Mouse (Mus musculus): Measurements from ENCODE around the gene Cntnap1. TPM values are rescaled to one million over a fixed set of nuclear protein-coding genes. Genes with fewer than 3 reads are reported as not detected.
"Not testable (repeated sequence)": the region's sequence is repeated elsewhere in the genome, so short reads cannot be mapped to it uniquely, and the experiment has no call there.

Cntnap1 gene
- polyA plus RNA-seq, 1 experiment from 2014 or later = 1.5 TPM

DNA sequence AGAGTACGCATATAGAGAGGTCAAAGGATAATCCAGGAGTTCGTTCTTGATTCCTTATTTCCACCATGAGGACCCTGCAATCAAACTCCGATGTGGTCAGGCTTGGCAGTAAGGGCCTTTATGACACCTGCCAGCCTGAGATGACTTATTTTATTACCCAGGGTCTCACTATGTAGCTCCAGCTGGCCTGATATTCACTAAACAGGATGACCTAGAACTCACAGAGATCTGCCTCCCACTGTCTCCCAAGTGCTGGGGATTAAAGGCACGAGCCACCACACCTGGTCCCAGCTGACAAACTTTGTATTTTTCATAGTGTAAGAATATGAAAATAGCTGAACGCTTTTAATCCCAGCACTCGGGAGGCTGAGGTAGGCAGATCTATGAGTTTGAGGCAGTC lies 15.2 kb upstream of the Cntnap1 start:
- no peak overlapping the region for H3K9ac ChIP-seq (replicated peaks)
- WGBS (ENCODE audit: insufficient replicate concordance) = 67% methylated on average over 6 of the region's 6 CpGs
- no peaks in the 10 kb centered on the region for H3K9me3 ChIP-seq (ENCODE audit: low read length)
- peaks cover 3% of the 10 kb centered on the region; the same call in 1 of the 2 replicates for H3K4me1 ChIP-seq (ENCODE audit: insufficient read depth)
- no peak for TF ChIP-seq EP300 (IDR thresholded peaks at IDR 0.05; ENCODE audit: low read depth)
- TF ChIP-seq CTCF (IDR thresholded peaks at IDR 0.05; ENCODE audit: low read depth) = no peak
- no peak overlapping the region for H3K4me3 ChIP-seq (ENCODE audit: low read depth, low read length)
- peaks cover 13% of the 10 kb centered on the region for H3K27me3 ChIP-seq (ENCODE audit: insufficient read depth, low read length)
- no peak for ATAC-seq
- no peak overlapping the region for H3K4me2 ChIP-seq (ENCODE audit: low read depth, low read length)
- no peak for DNase-seq
- no peaks in the 10 kb centered on the region for H3K36me3 ChIP-seq (replicated peaks; ENCODE audit: insufficient read depth, low read length)
- H3K27ac ChIP-seq (ENCODE audit: low read depth) = no peak overlapping the region

DNA sequence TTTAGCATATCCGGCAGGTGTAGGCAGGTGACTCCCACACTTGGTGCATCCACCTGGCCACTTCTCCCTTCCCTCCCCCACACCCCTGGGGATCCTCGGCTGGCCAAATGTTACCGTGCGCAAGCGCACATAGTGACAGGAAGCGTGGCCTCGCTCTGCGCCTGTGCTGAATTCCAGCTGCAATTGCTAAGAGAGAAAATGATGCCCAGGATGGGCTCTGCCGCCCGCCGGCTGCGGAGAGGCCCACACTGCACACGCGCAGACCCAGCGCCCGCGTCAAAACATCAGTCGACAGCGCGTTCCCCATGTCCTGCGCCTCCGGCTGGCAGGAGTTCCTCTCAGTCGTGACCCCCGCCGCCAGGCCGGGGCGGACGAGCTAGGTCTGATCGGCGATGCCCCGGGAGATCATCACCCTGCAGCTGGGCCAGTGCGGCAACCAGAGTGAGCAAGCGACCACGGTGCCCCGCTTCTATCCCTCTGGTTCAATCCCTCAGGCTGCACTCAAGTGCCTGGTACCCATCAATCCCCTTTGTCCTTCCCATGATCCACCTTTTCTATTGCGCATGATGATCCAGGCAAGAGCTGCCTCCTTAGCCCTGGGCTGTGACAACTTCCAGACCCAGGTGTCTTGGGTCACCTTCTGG lies 14.5 kb upstream of the Cntnap1 start, which contains the start of gene Tubg2:
TSS of gene Tubg2 (plus strand) at position 180 of the 644 bp plus-strand sequence.
- Histone ChIP-seq H3K9ac (replicated peaks) (no peak within 1 kb of the TSS; the same call in 1 of the 2 replicates), H3K36me3 (replicated peaks; ENCODE audit: insufficient read depth, low read length) (no peaks in the 10 kb centered on the region), H3K4me3 (ENCODE audit: low read depth, low read length) (peak within 1 kb of the TSS; percentile 6; the same call in 1 of the 2 replicates), H3K9me3 (ENCODE audit: low read length) (no peaks in the 10 kb centered on the region), H3K27ac (ENCODE audit: low read depth) (no peak within 1 kb of the TSS), H3K27me3 (ENCODE audit: insufficient read depth, low read length) (peaks cover 13% of the 10 kb centered on the region), H3K4me1 (ENCODE audit: insufficient read depth) (peaks cover 3% of the 10 kb centered on the region; the same call in 1 of the 2 replicates), H3K4me2 (ENCODE audit: low read depth, low read length) (peak within 1 kb of the TSS; percentile 57)
- 2% methylated on average over 36 of the region's 36 CpGs for WGBS (ENCODE audit: insufficient replicate concordance)
- peak; percentile 51; the same call in 1 of the 2 replicates for ATAC-seq
- peak; percentile 47 for DNase-seq
- TF ChIP-seq EP300 (IDR thresholded peaks at IDR 0.05; ENCODE audit: low read depth) (no peak), CTCF (IDR thresholded peaks at IDR 0.05; ENCODE audit: low read depth) (no peak)

GRCm38 (mm10) chr11:101160151-101160550 lies 10.2 kb upstream of the Cntnap1 start:
- H3K36me3 ChIP-seq (replicated peaks; ENCODE audit: insufficient read depth, low read length) = not testable (repeated sequence)
- H3K4me1 ChIP-seq (ENCODE audit: insufficient read depth) = peaks cover 14% of the 10 kb centered on the region
- 44% methylated on average over 5 of the region's 10 CpGs for WGBS (ENCODE audit: insufficient replicate concordance)

DNA sequence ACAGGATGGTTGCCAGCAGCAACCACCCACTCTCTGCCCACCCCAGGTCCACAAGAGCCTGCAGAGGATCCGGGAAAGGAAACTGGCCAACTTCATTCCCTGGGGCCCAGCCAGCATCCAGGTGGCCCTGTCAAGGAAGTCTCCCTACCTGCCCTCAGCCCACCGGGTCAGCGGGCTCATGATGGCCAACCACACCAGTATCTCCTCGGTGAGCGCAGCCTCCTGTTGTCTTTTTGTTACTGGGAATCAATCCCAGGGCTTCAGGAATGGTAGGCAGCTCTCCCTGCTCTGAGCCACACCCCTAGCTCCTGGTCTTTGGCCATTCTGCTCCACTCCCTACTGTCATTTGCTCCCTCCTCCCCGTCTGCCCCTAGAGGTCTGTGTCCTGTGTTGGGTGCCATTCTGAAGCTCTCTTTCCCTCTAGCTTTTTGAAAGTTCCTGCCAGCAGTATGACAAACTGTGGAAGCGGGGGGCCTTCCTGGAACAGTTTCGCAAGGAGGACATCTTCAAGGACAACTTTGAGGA lies 9.3 kb upstream of the Cntnap1 start:
- H3K4me2 ChIP-seq (ENCODE audit: low read depth, low read length); H3K4me3 ChIP-seq (ENCODE audit: low read depth, low read length); H3K36me3 ChIP-seq (replicated peaks; ENCODE audit: insufficient read depth, low read length); DNase-seq; H3K9ac ChIP-seq (replicated peaks); ATAC-seq; H3K27ac ChIP-seq (ENCODE audit: low read depth); H3K9me3 ChIP-seq (ENCODE audit: low read length): not testable (repeated sequence)
- Histone ChIP-seq H3K4me1 (ENCODE audit: insufficient read depth) (peaks cover 17% of the 10 kb centered on the region), H3K27me3 (ENCODE audit: insufficient read depth, low read length) (peaks cover 34% of the 10 kb centered on the region)
- WGBS (ENCODE audit: insufficient replicate concordance) = 72% methylated on average over 6 of the region's 8 CpGs

More at GRCm38 (mm10) chr11:101160151-101160550, 10.2 kb upstream of the Cntnap1 start:
- not testable (repeated sequence) for H3K9me3 ChIP-seq (ENCODE audit: low read length); ATAC-seq; H3K4me3 ChIP-seq (ENCODE audit: low read depth, low read length); H3K9ac ChIP-seq (replicated peaks); H3K27ac ChIP-seq (ENCODE audit: low read depth); H3K4me2 ChIP-seq (ENCODE audit: low read depth, low read length); DNase-seq
- H3K27me3 ChIP-seq (ENCODE audit: insufficient read depth, low read length) = peaks cover 34% of the 10 kb centered on the region

DNA sequence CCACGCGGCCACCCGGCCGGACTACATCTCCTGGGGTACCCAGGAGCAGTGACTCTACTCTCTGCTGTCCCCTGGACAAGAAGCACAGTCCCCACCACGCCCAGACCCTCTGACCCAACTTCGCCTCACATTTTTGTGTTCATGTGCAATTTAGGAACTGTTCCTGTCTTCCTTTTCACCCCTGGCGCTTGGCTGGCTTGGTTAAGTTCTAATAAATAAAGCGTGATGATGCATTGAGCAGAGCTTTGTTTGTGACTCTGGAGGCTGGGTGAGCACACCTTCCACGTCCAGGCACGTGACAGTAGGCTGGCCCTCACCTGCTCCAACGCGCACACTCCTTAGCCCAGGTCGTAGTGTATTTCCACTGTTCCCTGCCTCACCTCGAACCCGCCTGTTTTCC lies 8.8 kb upstream of the Cntnap1 start:
- no peaks in the 10 kb centered on the region for H3K9me3 ChIP-seq (ENCODE audit: low read length)
- no peak for TF ChIP-seq EP300 (IDR thresholded peaks at IDR 0.05; ENCODE audit: low read depth)
- TF ChIP-seq CTCF (IDR thresholded peaks at IDR 0.05; ENCODE audit: low read depth) = no peak
- H3K27ac ChIP-seq (ENCODE audit: low read depth) = no peak overlapping the region
- no peak for ATAC-seq
- peaks cover 14% of the 10 kb centered on the region for H3K4me1 ChIP-seq (ENCODE audit: insufficient read depth)
- H3K9ac ChIP-seq (replicated peaks) = no peak overlapping the region
- peaks cover 10% of the 10 kb centered on the region; the same call in 1 of the 2 replicates for H3K36me3 ChIP-seq (replicated peaks; ENCODE audit: insufficient read depth, low read length)
- 84% methylated on average over 15 of the region's 15 CpGs for WGBS (ENCODE audit: insufficient replicate concordance)
- H3K4me2 ChIP-seq (ENCODE audit: low read depth, low read length) = no peak overlapping the region
- no peak for DNase-seq
- peaks cover 37% of the 10 kb centered on the region for H3K27me3 ChIP-seq (ENCODE audit: insufficient read depth, low read length)
- no peak overlapping the region for H3K4me3 ChIP-seq (ENCODE audit: low read depth, low read length)

DNA sequence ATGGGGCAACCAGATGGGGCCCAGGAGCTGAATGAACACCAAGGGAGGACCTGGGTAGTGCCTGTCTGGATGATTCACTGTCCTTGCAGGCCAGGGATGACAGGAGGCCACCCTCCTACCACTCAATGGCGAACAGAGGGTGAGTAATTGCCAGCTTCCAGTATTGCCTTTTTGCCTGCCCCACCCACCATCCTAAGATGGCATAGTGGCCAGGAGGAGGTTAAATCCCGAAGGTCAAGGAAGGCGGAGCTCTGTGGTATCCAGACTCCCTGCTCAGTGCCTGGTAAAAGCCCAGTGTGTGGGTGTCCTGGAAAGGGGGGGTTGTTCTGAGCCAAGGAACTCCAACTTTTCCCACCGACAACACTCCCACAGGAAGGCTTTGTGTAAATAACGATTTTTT lies 8.0 kb upstream of the Cntnap1 start:
- H3K36me3 ChIP-seq (replicated peaks; ENCODE audit: insufficient read depth, low read length) = peaks cover 11% of the 10 kb centered on the region
- no peak overlapping the region for H3K4me2 ChIP-seq (ENCODE audit: low read depth, low read length)
- no peak for TF ChIP-seq CTCF (IDR thresholded peaks at IDR 0.05; ENCODE audit: low read depth)
- TF ChIP-seq EP300 (IDR thresholded peaks at IDR 0.05; ENCODE audit: low read depth) = no peak
- H3K4me3 ChIP-seq (ENCODE audit: low read depth, low read length) = no peak overlapping the region
- peaks cover 44% of the 10 kb centered on the region for H3K27me3 ChIP-seq (ENCODE audit: insufficient read depth, low read length)
- WGBS (ENCODE audit: insufficient replicate concordance) = 67% methylated on average over 5 of the region's 5 CpGs
- no peak for ATAC-seq
- no peaks in the 10 kb centered on the region for H3K9me3 ChIP-seq (ENCODE audit: low read length)
- DNase-seq = no peak
- peaks cover 14% of the 10 kb centered on the region for H3K4me1 ChIP-seq (ENCODE audit: insufficient read depth)
- H3K27ac ChIP-seq (ENCODE audit: low read depth) = no peak overlapping the region
- H3K9ac ChIP-seq (replicated peaks) = no peak overlapping the region

Measured in liver, postnatal 0 days (tissue).